Mouse (Mus musculus) liver, postnatal 0 days (tissue): ENCODE measurements at regions not wholly inside any gene's neighbourhood (a gene's known extent, or its start where the extent isn't known, plus 50 kb on each side); places are given as distances from the start of the nearest gene placed in this dataset.

ENCODE experiments used
- ATAC-seq: fragments of 200-750 bp; cut with Nextera tagmentation; 2 replicates; pipeline ENCODE4 v1.8.0; 2017; ENCODE audit warnings: mild to moderate bottlenecking, moderate library complexity
- DNase-seq: peaks from one replicate; pipeline ENCODE4 v3.0.0-alpha.2; 2016
- H3K27ac ChIP-seq: fragments of 300-500 bp; sonication (generic); 2 replicates; pipeline ENCODE4 v1.5.1; 2014; ENCODE audit warnings: antibody characterized with exemption, moderate library complexity, mild to moderate bottlenecking, low read depth
- H3K27me3 ChIP-seq: fragments of 300-500 bp; sonication (generic); 2 replicates; pipeline ENCODE4 v1.6.1; 2014; ENCODE audit warnings: low read length, control low read depth, mixed read lengths; ENCODE audit not compliant: insufficient read depth
- H3K36me3 ChIP-seq: fragments of 300-500 bp; sonication (generic); replicated peaks from 2 replicates; pipeline ENCODE4 v1.6.1; 2014; ENCODE audit warnings: mild to moderate bottlenecking, control low read depth, low read length, moderate library complexity, mixed read lengths; ENCODE audit not compliant: insufficient read depth
- H3K4me1 ChIP-seq: fragments of 300-500 bp; sonication (generic); 2 replicates; pipeline ENCODE4 v1.6.1; 2014; ENCODE audit warnings: antibody characterized with exemption, mild to moderate bottlenecking, control low read depth; ENCODE audit not compliant: insufficient read depth
- H3K4me2 ChIP-seq: fragments of 300-500 bp; sonication (generic); 2 replicates; pipeline ENCODE4 v1.6.1; 2014; ENCODE audit warnings: low read depth, mild to moderate bottlenecking, low read length, moderate library complexity, mixed read lengths
- H3K4me3 ChIP-seq: fragments of 300-500 bp; sonication (generic); 2 replicates; pipeline ENCODE4 v1.5.1; 2014; ENCODE audit warnings: low read depth, low read length
- H3K9ac ChIP-seq: fragments of 300-500 bp; sonication (generic); replicated peaks from 2 replicates; pipeline ENCODE4 v1.6.1; 2014; ENCODE audit warnings: mild to moderate bottlenecking, moderate library complexity
- H3K9me3 ChIP-seq: fragments of 300-500 bp; sonication (generic); 2 replicates; pipeline ENCODE4 v1.6.1; 2016; ENCODE audit warnings: mild to moderate bottlenecking, control low read depth, low read length, mixed read lengths
- CTCF ChIP-seq: sonication (generic); IDR thresholded peaks from 2 replicates; pipeline ENCODE4 v1.5.1; 2016; ENCODE audit warnings: antibody characterized with exemption, low read depth
- EP300 ChIP-seq: IDR thresholded peaks from 2 replicates; pipeline ENCODE4 v1.6.1; 2016; ENCODE audit warnings: antibody characterized with exemption, low read depth, mild to moderate bottlenecking
- WGBS: fragments of 180-500 bp; shearing (Covaris S2); extraction: QIAGEN DNeasy Blood & Tissue Kit; methylation state at CpG from one replicate; pipeline ENCODE4 v1.1.7; 2014; ENCODE audit not compliant: insufficient replicate concordance; 5-methylcytosine and 5-hydroxymethylcytosine counted together

DNA sequence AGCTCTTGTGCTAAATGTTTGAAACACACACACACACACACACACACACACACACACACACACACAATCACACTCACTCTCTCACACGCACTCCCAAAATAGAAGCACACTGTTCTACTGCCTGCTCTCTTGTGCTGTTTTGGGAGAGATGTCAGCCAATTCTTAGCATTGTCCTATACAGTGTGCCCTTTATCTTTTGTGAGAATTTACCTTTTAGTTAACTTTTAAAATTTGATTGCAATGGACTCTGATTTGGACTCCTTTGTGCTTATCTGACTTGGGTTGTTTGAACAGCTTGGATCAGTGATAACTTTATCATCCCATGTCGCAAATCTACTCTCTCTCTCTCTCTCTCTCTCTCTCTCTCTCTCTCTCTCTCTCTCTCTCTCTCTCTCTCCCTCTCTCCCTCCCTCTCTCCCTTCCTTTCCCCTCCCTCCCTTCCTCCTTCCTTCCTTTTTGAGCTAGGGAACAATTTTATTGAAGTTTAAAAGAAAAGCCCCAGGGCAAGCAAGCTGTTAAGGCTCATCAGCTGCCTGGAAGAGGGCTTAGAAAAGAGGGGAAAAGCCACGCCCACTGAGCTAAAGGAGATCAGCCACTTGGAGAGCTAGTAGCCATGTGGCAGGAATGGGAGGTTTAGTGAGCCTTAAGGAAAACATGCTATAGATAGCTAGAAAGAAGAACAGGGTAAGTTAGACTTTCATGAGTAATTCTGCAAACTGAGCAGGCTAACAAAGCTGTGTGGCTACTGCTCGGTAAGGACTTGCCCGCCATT, 611.2 kb downstream of the Gm19410 start:
- H3K36me3 ChIP-seq: no peaks in the 10 kb centered on the region
- 61% methylated on average over 5 of the region's 5 CpGs for WGBS
- H3K4me2 ChIP-seq: no peak overlapping the region
- H3K4me3 ChIP-seq: no peak overlapping the region
- no peaks in the 10 kb centered on the region for H3K4me1 ChIP-seq
- ATAC-seq: no peak
- DNase-seq: no peak
- no peaks in the 10 kb centered on the region for H3K9me3 ChIP-seq
- no peaks in the 10 kb centered on the region for H3K27me3 ChIP-seq
- no peak overlapping the region for H3K9ac ChIP-seq
- TF ChIP-seq EP300: no peak
- TF ChIP-seq CTCF: no peak
- no peak overlapping the region for H3K27ac ChIP-seq

GRCm38 (mm10) chr8:36394487-36394886, 598.9 kb upstream of the AI429214 start:
- Histone ChIP-seq H3K4me1 (no peaks in the 10 kb centered on the region), H3K36me3 (no peaks in the 10 kb centered on the region), H3K9me3 (no peaks in the 10 kb centered on the region), H3K4me3 (no peak overlapping the region), H3K27ac (no peak overlapping the region), H3K4me2 (no peak overlapping the region), H3K9ac (no peak overlapping the region), H3K27me3 (no peaks in the 10 kb centered on the region)
- no peak for ATAC-seq
- DNase-seq: no peak
- WGBS: 69% methylated on average over 9 of the region's 9 CpGs
- TF ChIP-seq EP300: no peak
- TF ChIP-seq CTCF: no peak

DNA sequence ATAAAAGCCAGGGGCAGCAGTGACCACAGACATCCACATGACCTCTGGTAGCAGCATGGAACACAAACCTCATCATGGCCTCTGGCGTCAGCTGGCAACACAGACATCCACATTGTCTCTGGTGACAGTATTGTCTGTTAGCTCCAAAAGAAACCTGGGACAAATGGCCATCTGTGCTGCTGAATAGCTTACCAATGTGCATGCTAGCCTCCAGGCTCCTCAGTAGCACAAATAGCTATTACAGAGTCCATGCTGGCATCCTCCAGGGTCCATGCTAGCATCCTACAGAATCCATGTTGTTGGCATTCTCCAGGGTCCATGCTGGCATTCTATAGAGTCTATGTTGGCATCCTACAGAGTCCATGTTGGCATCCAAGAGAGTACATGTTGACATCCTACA, 596.9 kb upstream of the AI429214 start:
- Histone ChIP-seq H3K27ac (no peak overlapping the region), H3K9me3 (no peaks in the 10 kb centered on the region), H3K9ac (no peak overlapping the region), H3K27me3 (no peaks in the 10 kb centered on the region), H3K4me2 (no peak overlapping the region), H3K4me3 (no peak overlapping the region), H3K4me1 (no peaks in the 10 kb centered on the region), H3K36me3 (no peaks in the 10 kb centered on the region)
- 86% methylated on average over 1 of the region's 1 CpGs for WGBS
- no peak for DNase-seq
- no peak for ATAC-seq
- TF ChIP-seq EP300 (no peak), CTCF (no peak)

DNA sequence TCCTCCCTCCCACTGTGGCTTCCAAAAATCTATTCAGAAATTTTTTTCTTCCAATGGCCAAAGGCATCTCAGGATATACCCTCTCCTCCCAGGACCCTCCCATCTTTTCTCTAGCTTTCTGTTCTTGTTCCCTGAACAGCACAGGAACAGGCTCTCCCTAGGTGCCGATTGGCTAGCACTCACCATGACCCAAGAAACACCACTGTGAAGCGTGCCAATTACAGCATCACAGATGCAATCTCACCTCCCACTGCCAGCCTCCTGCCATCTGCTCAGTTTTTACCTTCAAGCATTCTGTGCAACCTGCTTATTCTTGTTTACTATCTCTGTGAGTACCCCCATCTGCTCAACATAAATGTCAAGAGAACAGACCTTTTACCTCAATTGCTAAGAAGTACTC, 586.7 kb upstream of the AI429214 start:
- 77% methylated on average over 2 of the region's 2 CpGs for WGBS
- TF ChIP-seq EP300 (no peak), CTCF (no peak)
- DNase-seq: no peak

More for the DNA sequence above, 586.7 kb upstream of the AI429214 start:
- no peaks in the 10 kb centered on the region for H3K27me3 ChIP-seq
- no peaks in the 10 kb centered on the region for H3K36me3 ChIP-seq
- H3K4me2 ChIP-seq: no peak overlapping the region
- ATAC-seq: no peak
- no peaks in the 10 kb centered on the region for H3K4me1 ChIP-seq
- H3K4me3 ChIP-seq: no peak overlapping the region
- no peak overlapping the region for H3K27ac ChIP-seq
- H3K9me3 ChIP-seq: peaks cover 4% of the 10 kb centered on the region
- H3K9ac ChIP-seq: no peak overlapping the region
